Mouse (Mus musculus): Measurements from ENCODE around the gene Fam83f.

GRCm38 (mm10) chr15:80735300-80735699 lies 63.7 kb downstream of the Fam83f start:
- TF ChIP-seq CTCF (conservative IDR thresholded peaks at IDR 0.05; ENCODE audit: low read length) (no peak), NANOG (IDR thresholded peaks at IDR 0.05; ENCODE audit: borderline replicate concordance, low read length) (no peak)
